Mouse (Mus musculus): ENCODE measurements around the gene Idi2.
"Not testable (repeated sequence)": the region's sequence is repeated elsewhere in the genome, so short reads cannot be mapped to it uniquely, and the experiment has no call there.

The Idi2 gene

GRCm38 (mm10) chr13:8952563-8952962 is at the start of gene Idi2:
Idi2 (plus strand) TSS chr13:8952863.
- DNase-seq = not testable (repeated sequence)

- DNase-seq = not testable (repeated sequence)
These were observed 46.7 kb upstream of the Idi2 start for GRCm38 (mm10) chr13:8905986-8906385.

GRCm38 (mm10) chr13:8913890-8914289 is 38.8 kb upstream of the Idi2 start:
- DNase-seq = not testable (repeated sequence)

GRCm38 (mm10) chr13:8933499-8933898 is 19.2 kb upstream of the Idi2 start:
- DNase-seq = no peak

- DNase-seq = not testable (repeated sequence)
These were observed 15.0 kb upstream of the Idi2 start for GRCm38 (mm10) chr13:8937611-8938140.

- not testable (repeated sequence) for DNase-seq
These were observed 11.6 kb upstream of the Idi2 start for GRCm38 (mm10) chr13:8941110-8941509.

- not testable (repeated sequence) for DNase-seq
These were observed 11.0 kb upstream of the Idi2 start for GRCm38 (mm10) chr13:8941701-8942100.

GRCm38 (mm10) chr13:8943828-8944227 is 8.8 kb upstream of the Idi2 start:
- not testable (repeated sequence) for DNase-seq

GRCm38 (mm10) chr13:8948131-8948530 is 4.5 kb upstream of the Idi2 start, which contains the start of gene Gm9745:
Gm9745 (minus strand) TSS chr13:8948231.
- not testable (repeated sequence) for DNase-seq

- DNase-seq = not testable (repeated sequence)
These were observed 2.5 kb downstream of the Idi2 start for GRCm38 (mm10) chr13:8955127-8955526.

GRCm38 (mm10) chr13:8956873-8957272 is 4.2 kb downstream of the Idi2 start:
- DNase-seq = not testable (repeated sequence)

- DNase-seq = not testable (repeated sequence)
These were observed 6.4 kb downstream of the Idi2 start for GRCm38 (mm10) chr13:8959058-8959457.

GRCm38 (mm10) chr13:8959554-8959953 is 6.9 kb downstream of the Idi2 start:
- not testable (repeated sequence) for DNase-seq

GRCm38 (mm10) chr13:8961128-8961888 is 8.6 kb downstream of the Idi2 start:
- not testable (repeated sequence) for DNase-seq

- not testable (repeated sequence) for DNase-seq
These were observed 9.6 kb downstream of the Idi2 start for GRCm38 (mm10) chr13:8962266-8962665.

- DNase-seq = no peak
These were observed 12.6 kb downstream of the Idi2 start for GRCm38 (mm10) chr13:8965224-8965623.

GRCm38 (mm10) chr13:8967742-8968141 is 15.1 kb downstream of the Idi2 start:
- DNase-seq = no peak

GRCm38 (mm10) chr13:8972369-8972768 is 19.7 kb downstream of the Idi2 start:
- DNase-seq = no peak

- no peak for DNase-seq
These were observed 20.3 kb downstream of the Idi2 start for GRCm38 (mm10) chr13:8972972-8973371.

GRCm38 (mm10) chr13:8992231-8992630 is 39.6 kb downstream of the Idi2 start:
- DNase-seq = no peak

GRCm38 (mm10) chr13:8995159-8995989 is 42.7 kb downstream of the Idi2 start:
- no peak for DNase-seq

GRCm38 (mm10) chr13:8995990-8996786 is 43.5 kb downstream of the Idi2 start, which contains the start of gene Gtpbp4:
Gtpbp4 (minus strand) TSS chr13:8996083.
- DNase-seq = peak; percentile 97 to 98

All from cerebellum, postnatal 25 days (tissue).